Mouse (Mus musculus) midbrain, embryonic 13.5 days (tissue): ENCODE measurements at regions not wholly inside any gene's neighbourhood (a gene's known extent, or its start where the extent isn't known, plus 50 kb on each side); places are given as distances from the start of the nearest gene placed in this dataset.

ENCODE experiments used
- ATAC-seq: fragments of 200-750 bp; cut with Nextera tagmentation; 2 replicates; pipeline ENCODE4 v1.8.0; 2017; ENCODE audit warnings: mild to moderate bottlenecking, moderate TSS enrichment, moderate library complexity
- H3K27ac ChIP-seq: fragments of 300-500 bp; sonication (generic); 2 replicates; pipeline ENCODE4 v1.5.1; 2015; ENCODE audit warnings: inconsistent platforms, mild to moderate bottlenecking, moderate library complexity
- H3K27me3 ChIP-seq: fragments of 300-500 bp; sonication (generic); 2 replicates; pipeline ENCODE4 v1.6.1; 2015; ENCODE audit warnings: mild to moderate bottlenecking, inconsistent platforms
- H3K36me3 ChIP-seq: fragments of 300-500 bp; sonication (generic); 2 replicates; pipeline ENCODE4 v1.6.1; 2015; ENCODE audit warnings: mild to moderate bottlenecking, inconsistent platforms
- H3K4me1 ChIP-seq: fragments of 300-500 bp; sonication (generic); replicated peaks from 2 replicates; pipeline ENCODE4 v1.6.1; 2015; ENCODE audit warnings: inconsistent platforms
- H3K4me2 ChIP-seq: fragments of 300-500 bp; sonication (generic); replicated peaks from 2 replicates; pipeline ENCODE4 v1.6.1; 2015; ENCODE audit warnings: moderate library complexity, mild to moderate bottlenecking, inconsistent platforms
- H3K4me3 ChIP-seq: fragments of 300-500 bp; sonication (generic); replicated peaks from 2 replicates; pipeline ENCODE4 v1.5.1; 2015; ENCODE audit warnings: mild to moderate bottlenecking, inconsistent platforms
- H3K9ac ChIP-seq: fragments of 300-500 bp; sonication (generic); replicated peaks from 2 replicates; pipeline ENCODE4 v1.6.1; 2015; ENCODE audit warnings: mild to moderate bottlenecking, inconsistent platforms
- H3K9me3 ChIP-seq: fragments of 300-500 bp; sonication (generic); 2 replicates; pipeline ENCODE4 v1.6.1; 2016; ENCODE audit warnings: mild to moderate bottlenecking, inconsistent platforms
- WGBS: fragments of 180-500 bp; shearing (Covaris S2); methylation state at CpG from one replicate; pipeline ENCODE4 v1.1.7; 2015; 5-methylcytosine and 5-hydroxymethylcytosine counted together

GRCm38 (mm10) chr3:131014092-131014716 is 96.1 kb upstream of the Lef1 start:
- no peak overlapping the region for H3K27ac ChIP-seq
- WGBS, result 79% methylated on average over 12 of the region's 12 CpGs
- H3K36me3 ChIP-seq, result no peaks in the 10 kb centered on the region
- no peak overlapping the region for H3K4me3 ChIP-seq
- peaks cover 18% of the 10 kb centered on the region for H3K4me1 ChIP-seq
- ATAC-seq, result no peak
- no peak overlapping the region for H3K4me2 ChIP-seq
- no peaks in the 10 kb centered on the region for H3K9me3 ChIP-seq
- no peak overlapping the region for H3K9ac ChIP-seq
- no peaks in the 10 kb centered on the region for H3K27me3 ChIP-seq

DNA sequence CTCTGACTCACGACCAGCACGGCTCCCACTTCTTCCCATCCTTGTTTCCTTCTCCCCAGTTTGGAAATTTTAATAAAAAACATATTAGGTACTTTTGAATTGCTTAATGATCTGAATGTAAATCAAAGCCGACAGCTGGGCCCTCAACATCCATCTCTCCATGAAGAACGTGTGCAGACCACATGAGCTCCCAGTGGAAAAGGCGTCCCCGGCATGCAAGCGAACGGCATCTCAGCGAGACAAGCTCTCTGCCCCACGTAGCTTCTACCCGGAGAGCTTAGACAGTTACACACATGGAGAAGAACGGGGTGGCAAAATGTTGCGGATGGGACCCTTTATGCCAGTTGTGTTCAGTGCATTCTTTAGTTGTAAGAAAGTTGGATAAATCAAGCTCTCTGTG is 109.6 kb upstream of the Lef1 start:
- no peaks in the 10 kb centered on the region for H3K36me3 ChIP-seq
- H3K4me1 ChIP-seq, result no peaks in the 10 kb centered on the region
- no peak overlapping the region for H3K9ac ChIP-seq
- no peak for ATAC-seq
- H3K4me3 ChIP-seq, result no peak overlapping the region
- no peak overlapping the region for H3K27ac ChIP-seq
- no peaks in the 10 kb centered on the region for H3K27me3 ChIP-seq
- no peaks in the 10 kb centered on the region for H3K9me3 ChIP-seq
- no peak overlapping the region for H3K4me2 ChIP-seq
- WGBS, result 84% methylated on average over 13 of the region's 13 CpGs

DNA sequence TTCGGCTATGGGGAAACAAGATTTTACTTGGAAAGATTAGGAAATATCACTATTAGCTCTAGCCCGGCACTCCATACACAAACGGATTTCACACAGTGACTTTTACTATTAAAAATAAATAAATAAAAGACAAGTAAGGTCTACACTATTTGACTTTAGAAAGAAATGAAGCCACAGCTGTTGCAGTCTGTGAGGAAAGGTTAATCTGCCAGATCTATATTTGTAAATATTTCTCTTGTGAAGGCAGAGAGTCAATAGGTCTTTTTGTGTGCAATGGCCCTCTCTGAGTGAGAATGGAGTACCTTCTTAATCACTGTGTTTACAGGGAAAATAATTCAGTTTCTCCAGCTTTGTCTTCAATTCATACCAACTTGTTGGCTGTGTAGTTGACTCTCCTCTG is 110.0 kb upstream of the Lef1 start:
- H3K27ac ChIP-seq, result no peak overlapping the region
- no peak for ATAC-seq
- 87% methylated on average over 3 of the region's 3 CpGs for WGBS
- H3K27me3 ChIP-seq, result no peaks in the 10 kb centered on the region
- no peak overlapping the region for H3K4me3 ChIP-seq
- H3K9me3 ChIP-seq, result no peaks in the 10 kb centered on the region
- no peaks in the 10 kb centered on the region for H3K4me1 ChIP-seq
- H3K9ac ChIP-seq, result no peak overlapping the region
- H3K36me3 ChIP-seq, result no peaks in the 10 kb centered on the region
- H3K4me2 ChIP-seq, result no peak overlapping the region

- Histone ChIP-seq H3K36me3 (no peaks in the 10 kb centered on the region), H3K27ac (no peak overlapping the region), H3K9ac (no peak overlapping the region), H3K9me3 (no peaks in the 10 kb centered on the region), H3K27me3 (no peaks in the 10 kb centered on the region), H3K4me2 (no peak overlapping the region), H3K4me3 (no peak overlapping the region), H3K4me1 (no peaks in the 10 kb centered on the region)
- no peak for ATAC-seq
- 83% methylated on average over 6 of the region's 6 CpGs for WGBS
These were observed 110.5 kb upstream of the Lef1 start for GRCm38 (mm10) chr3:130999818-131000217.

DNA sequence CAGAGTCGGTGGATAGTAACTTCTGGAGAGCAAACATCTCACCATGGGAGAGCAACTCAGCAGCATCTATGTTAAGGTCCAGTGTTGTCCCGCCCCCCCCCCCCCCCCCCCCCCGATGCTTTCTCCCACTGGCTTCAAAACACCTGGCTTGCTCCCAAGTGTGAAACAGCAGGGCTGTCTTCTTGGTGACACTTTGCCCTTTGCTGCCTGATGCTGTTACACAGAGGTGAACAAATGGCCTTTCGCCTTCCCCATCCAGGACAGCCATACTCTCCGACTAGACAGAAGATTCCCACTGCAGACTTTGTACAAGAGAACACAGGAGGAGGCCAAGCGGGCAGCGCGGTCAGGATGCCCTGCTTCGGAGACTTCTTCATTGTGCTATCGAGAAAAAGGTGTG is 111.8 kb upstream of the Lef1 start:
- WGBS, result 80% methylated on average over 10 of the region's 10 CpGs
- Histone ChIP-seq H3K36me3 (no peaks in the 10 kb centered on the region), H3K4me3 (no peak overlapping the region), H3K4me2 (no peak overlapping the region), H3K4me1 (no peaks in the 10 kb centered on the region), H3K27me3 (no peaks in the 10 kb centered on the region), H3K9me3 (no peaks in the 10 kb centered on the region), H3K9ac (no peak overlapping the region), H3K27ac (no peak overlapping the region)
- ATAC-seq, result no peak

DNA sequence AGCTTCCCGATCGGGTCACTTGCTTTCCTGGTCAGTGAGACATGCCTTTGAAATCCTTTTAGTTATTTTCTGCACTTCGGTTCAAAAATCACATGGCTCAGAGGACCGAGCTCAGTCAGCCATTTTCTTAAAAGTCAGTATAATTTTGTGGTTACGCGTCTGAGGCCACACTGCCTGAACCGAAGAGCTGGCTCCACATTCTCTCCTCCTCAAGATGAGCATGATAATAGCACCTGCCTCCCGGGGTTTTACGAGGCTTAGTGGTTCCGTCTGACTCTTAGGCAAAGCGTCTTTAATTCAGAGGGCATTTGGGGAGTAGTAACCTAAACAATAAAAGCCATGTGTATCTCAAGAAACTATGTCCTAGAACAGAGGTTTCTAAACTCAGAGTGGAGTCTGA is 113.5 kb upstream of the Lef1 start:
- Histone ChIP-seq H3K36me3 (no peaks in the 10 kb centered on the region), H3K9me3 (no peaks in the 10 kb centered on the region), H3K4me2 (no peak overlapping the region), H3K4me3 (no peak overlapping the region), H3K4me1 (no peaks in the 10 kb centered on the region), H3K9ac (no peak overlapping the region), H3K27ac (no peak overlapping the region), H3K27me3 (no peaks in the 10 kb centered on the region)
- 36% methylated on average over 11 of the region's 11 CpGs for WGBS
- ATAC-seq, result no peak

DNA sequence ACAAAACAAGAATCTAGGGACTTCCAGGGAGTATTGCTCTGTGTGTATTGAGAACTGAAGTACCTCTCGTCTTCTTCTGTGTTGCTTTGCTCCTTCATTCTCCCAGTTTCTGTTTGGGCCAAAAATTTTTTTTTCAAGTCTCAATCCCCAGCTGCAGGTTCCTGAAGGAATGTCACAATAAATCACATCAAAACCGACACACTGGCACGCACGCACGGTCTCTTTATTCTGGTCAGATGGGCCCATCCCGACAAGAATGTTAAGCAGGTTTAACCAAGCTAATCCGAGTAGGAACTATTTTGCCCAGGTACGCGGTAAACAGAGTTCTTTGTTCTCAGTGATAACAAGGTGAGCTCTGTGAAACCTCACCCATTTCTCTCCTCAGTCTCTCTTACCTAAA is 118.3 kb upstream of the Lef1 start:
- Histone ChIP-seq H3K9ac (no peak overlapping the region), H3K27ac (no peak overlapping the region), H3K4me2 (no peak overlapping the region), H3K4me1 (no peaks in the 10 kb centered on the region), H3K9me3 (no peaks in the 10 kb centered on the region), H3K4me3 (no peak overlapping the region), H3K36me3 (no peaks in the 10 kb centered on the region), H3K27me3 (no peaks in the 10 kb centered on the region)
- no peak for ATAC-seq
- 41% methylated on average over 9 of the region's 9 CpGs for WGBS

GRCm38 (mm10) chr3:130986708-130987107 is 123.6 kb upstream of the Lef1 start:
- H3K9me3 ChIP-seq, result no peaks in the 10 kb centered on the region; the same call in 1 of the 2 replicates
- no peaks in the 10 kb centered on the region for H3K27me3 ChIP-seq
- no peak overlapping the region for H3K4me3 ChIP-seq
- H3K4me1 ChIP-seq, result no peaks in the 10 kb centered on the region
- no peaks in the 10 kb centered on the region for H3K36me3 ChIP-seq
- no peak overlapping the region for H3K9ac ChIP-seq
- WGBS, result 92% methylated on average over 2 of the region's 2 CpGs
- no peak overlapping the region for H3K4me2 ChIP-seq
- ATAC-seq, result no peak
- H3K27ac ChIP-seq, result no peak overlapping the region

DNA sequence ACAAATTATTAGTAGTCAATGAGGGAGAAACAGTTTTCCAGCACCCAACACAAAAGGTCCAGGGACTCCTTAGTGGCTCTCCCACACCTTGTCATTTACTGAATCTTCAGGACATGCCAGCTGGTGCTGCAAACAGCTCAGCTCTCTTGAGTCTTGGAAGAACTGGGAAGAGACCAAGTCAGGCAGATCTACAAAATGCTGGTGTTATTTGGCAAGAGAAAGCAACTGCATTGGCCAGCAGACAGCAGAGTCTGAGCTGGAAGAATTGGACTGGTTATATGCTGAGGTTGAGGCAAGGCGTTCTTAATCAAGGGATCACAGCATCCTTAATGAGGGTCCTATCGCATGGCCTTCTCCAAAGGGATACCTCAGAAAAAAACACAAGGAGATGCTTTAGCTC is 124.2 kb upstream of the Lef1 start:
- ATAC-seq, result no peak
- Histone ChIP-seq H3K4me2 (no peak overlapping the region), H3K4me3 (no peak overlapping the region), H3K4me1 (no peaks in the 10 kb centered on the region), H3K9me3 (no peaks in the 10 kb centered on the region; the same call in 1 of the 2 replicates), H3K27me3 (no peaks in the 10 kb centered on the region), H3K9ac (no peak overlapping the region), H3K27ac (no peak overlapping the region), H3K36me3 (no peaks in the 10 kb centered on the region)
- 89% methylated on average over 2 of the region's 2 CpGs for WGBS

DNA sequence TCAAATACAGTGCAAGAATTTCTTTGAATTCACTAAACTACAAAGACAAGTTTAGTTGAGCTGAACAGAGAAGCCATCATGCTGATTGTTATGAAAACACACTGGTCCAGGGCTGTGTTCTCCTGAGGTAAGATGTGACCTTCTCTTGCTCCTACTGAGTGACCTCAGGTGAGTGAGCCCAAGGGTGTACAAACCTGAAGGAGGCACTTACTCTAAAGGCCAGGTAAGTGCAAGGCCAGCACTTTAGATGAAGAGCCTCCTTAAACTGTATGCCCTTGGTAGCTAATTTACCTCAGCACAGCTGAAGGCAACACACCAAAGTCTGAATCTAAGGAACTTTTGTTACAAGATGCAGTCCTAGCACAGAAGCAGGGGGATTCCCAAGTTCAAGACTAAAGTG is 128.7 kb upstream of the Lef1 start:
- Histone ChIP-seq H3K9me3 (no peaks in the 10 kb centered on the region; the same call in 1 of the 2 replicates), H3K4me2 (no peak overlapping the region), H3K9ac (no peak overlapping the region), H3K4me3 (no peak overlapping the region), H3K4me1 (no peaks in the 10 kb centered on the region), H3K36me3 (no peaks in the 10 kb centered on the region), H3K27me3 (no peaks in the 10 kb centered on the region), H3K27ac (no peak overlapping the region)
- ATAC-seq, result no peak

DNA sequence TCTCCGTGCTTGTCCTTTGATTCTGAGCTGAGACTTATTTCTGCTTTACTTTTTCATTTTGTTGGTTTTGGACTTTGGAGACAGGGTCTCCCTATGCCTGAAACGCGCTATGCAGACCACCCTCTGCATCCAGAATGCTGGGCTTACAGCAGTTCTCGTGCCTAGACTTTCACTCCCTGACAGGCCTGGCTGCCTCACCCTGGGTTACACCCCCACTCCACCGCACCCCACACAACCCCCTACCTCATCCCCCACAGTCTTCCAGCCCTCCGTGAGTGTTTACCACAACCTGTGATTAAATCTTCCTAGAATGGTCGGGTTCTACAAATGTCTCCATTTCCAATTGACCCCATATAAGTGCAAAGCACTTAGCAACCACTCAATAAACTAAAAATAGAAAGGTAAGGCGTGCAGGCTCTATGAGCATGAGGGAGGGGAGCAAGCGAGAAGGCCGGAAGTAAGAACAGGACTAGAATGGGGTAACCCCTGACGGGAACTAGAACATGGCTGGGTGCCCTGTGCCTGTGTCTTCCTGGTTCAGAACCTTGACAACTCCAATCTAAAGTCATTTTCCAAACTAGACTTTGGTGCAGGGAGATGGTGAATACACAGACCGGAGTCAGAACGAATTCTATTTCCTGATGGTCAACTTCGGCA is 131.2 kb upstream of the Lef1 start:
- Histone ChIP-seq H3K4me3 (no peak overlapping the region), H3K27ac (no peak overlapping the region), H3K36me3 (no peaks in the 10 kb centered on the region), H3K4me2 (no peak overlapping the region), H3K4me1 (no peaks in the 10 kb centered on the region), H3K27me3 (no peaks in the 10 kb centered on the region), H3K9ac (no peak overlapping the region), H3K9me3 (no peaks in the 10 kb centered on the region)
- 82% methylated on average over 14 of the region's 14 CpGs for WGBS
- ATAC-seq, result no peak

GRCm38 (mm10) chr3:130977921-130978700 is 132.2 kb upstream of the Lef1 start:
- H3K36me3 ChIP-seq, result no peaks in the 10 kb centered on the region
- no peak overlapping the region for H3K4me3 ChIP-seq
- no peak overlapping the region for H3K9ac ChIP-seq
- H3K27me3 ChIP-seq, result no peaks in the 10 kb centered on the region
- ATAC-seq, result no peak
- H3K27ac ChIP-seq, result no peak overlapping the region
- no peak overlapping the region for H3K4me2 ChIP-seq
- H3K9me3 ChIP-seq, result no peaks in the 10 kb centered on the region
- H3K4me1 ChIP-seq, result no peaks in the 10 kb centered on the region
- WGBS, result 64% methylated on average over 13 of the region's 13 CpGs
